Mouse (Mus musculus) lung, postnatal 0 days (tissue): ENCODE results near the gene Atp1b2. TPM values are rescaled to one million over a fixed set of nuclear protein-coding genes. Genes with fewer than 3 reads are reported as not detected.

Experiments
- ATAC-seq: fragments of 200-750 bp; cut with Nextera tagmentation; 2 replicates; pipeline ENCODE4 v1.8.0; 2017; ENCODE audit warnings: moderate library complexity
- DNase-seq: peaks from one replicate; pipeline ENCODE4 v3.0.0-alpha.2; 2016; ENCODE audit warnings: low spot score
- H3K27ac ChIP-seq: fragments of 300-500 bp; sonication (generic); 2 replicates; pipeline ENCODE4 v1.5.1; 2014; ENCODE audit warnings: antibody characterized with exemption, mild to moderate bottlenecking, low read length, mixed read lengths
- H3K27me3 ChIP-seq: fragments of 300-500 bp; sonication (generic); replicated peaks from 2 replicates; pipeline ENCODE4 v1.6.1; 2014; ENCODE audit warnings: low read length, mixed read lengths; ENCODE audit not compliant: insufficient read depth
- H3K36me3 ChIP-seq: fragments of 300-500 bp; sonication (generic); 2 replicates; pipeline ENCODE4 v1.6.1; 2014; ENCODE audit warnings: low read length, mixed read lengths; ENCODE audit not compliant: insufficient read depth
- H3K4me1 ChIP-seq: fragments of 300-500 bp; sonication (generic); 2 replicates; pipeline ENCODE4 v1.6.1; 2014; ENCODE audit warnings: antibody characterized with exemption, low read depth, low read length, mixed read lengths; ENCODE audit not compliant: insufficient read depth
- H3K4me2 ChIP-seq: fragments of 300-500 bp; sonication (generic); replicated peaks from 2 replicates; pipeline ENCODE4 v1.6.1; 2014; ENCODE audit warnings: low read depth, mild to moderate bottlenecking, low read length, moderate library complexity, mixed read lengths
- H3K4me3 ChIP-seq: fragments of 300-500 bp; sonication (generic); 2 replicates; pipeline ENCODE4 v1.5.1; 2014; ENCODE audit warnings: low read depth, low read length
- H3K9ac ChIP-seq: fragments of 300-500 bp; sonication (generic); replicated peaks from 2 replicates; pipeline ENCODE4 v1.6.1; 2014; ENCODE audit warnings: low read depth, mild to moderate bottlenecking
- H3K9me3 ChIP-seq: fragments of 300-500 bp; sonication (generic); 2 replicates; pipeline ENCODE4 v1.6.1; 2016; ENCODE audit warnings: low read length, mixed read lengths
- CTCF ChIP-seq: IDR thresholded peaks from 2 replicates; pipeline ENCODE4 v1.5.1; 2016; ENCODE audit warnings: antibody characterized with exemption, mild to moderate bottlenecking
- EP300 ChIP-seq: IDR thresholded peaks from 2 replicates; pipeline ENCODE4 v1.6.1; 2016; ENCODE audit warnings: antibody characterized with exemption, mild to moderate bottlenecking, control low read depth
- WGBS: fragments of 180-500 bp; shearing (Covaris S2); extraction: QIAGEN DNeasy Blood & Tissue Kit; methylation state at CpG from one replicate; pipeline ENCODE4 v1.1.7; 2014; 5-methylcytosine and 5-hydroxymethylcytosine counted together
- polyA plus RNA-seq: library from polyadenylated mRNA; unstranded; fragments of >200 nt; fragmentation: Nextera tagmentation; extraction: Ambion mirVana; gene quantifications from 2 replicates; pipeline ENCODE4 v1.2.1, GENCODE M21; 2015

The Atp1b2 gene
- polyA plus RNA-seq, 1 experiment from 2014 or later = 8.1 TPM

- peak; percentile 99 for DNase-seq
- Histone ChIP-seq H3K9me3 (no peaks in the 10 kb centered on the region), H3K27me3 (no peaks in the 10 kb centered on the region), H3K9ac (peak within 1 kb of the TSS; percentile 46), H3K4me1 (peaks cover 5% of the 10 kb centered on the region; the same call in 1 of the 2 replicates), H3K36me3 (no peaks in the 10 kb centered on the region), H3K4me3 (peak within 1 kb of the TSS; percentile 51), H3K27ac (peak within 1 kb of the TSS; percentile 96), H3K4me2 (peak within 1 kb of the TSS; percentile 92)
- WGBS = 0% methylated on average over 13 of the region's 13 CpGs
- TF ChIP-seq CTCF (peak; percentile 18; the same call in 1 of the 2 replicates), EP300 (no peak)
- peak; percentile 65 for ATAC-seq
These were observed 25.6 kb downstream of the Atp1b2 start, which contains the start of the genes Wrap53 and Trp53 for GRCm38 (mm10) chr11:69580091-69580514. Wrap53 (minus strand) TSS chr11:69580255. Trp53 (plus strand) TSS chr11:69580359.

GRCm38 (mm10) chr11:69579128-69580017 is 26.4 kb downstream of the Atp1b2 start:
- Histone ChIP-seq H3K27me3 (no peaks in the 10 kb centered on the region), H3K9me3 (no peaks in the 10 kb centered on the region), H3K36me3 (no peaks in the 10 kb centered on the region), H3K4me2 (peak overlapping the region; percentile 92), H3K9ac (peak overlapping the region; percentile 46), H3K27ac (peak overlapping the region; percentile 96), H3K4me3 (peak overlapping the region; percentile 51), H3K4me1 (peaks cover 5% of the 10 kb centered on the region; the same call in 1 of the 2 replicates)
- ATAC-seq (peak; percentile 92), DNase-seq (peak; percentile 100)
- TF ChIP-seq CTCF (peak; percentile 100), EP300 (peak; percentile 58; the same call in 1 of the 2 replicates)
- WGBS = under 1% methylated on average over 39 of the region's 39 CpGs

- Histone ChIP-seq H3K9me3 (no peaks in the 10 kb centered on the region), H3K27me3 (no peaks in the 10 kb centered on the region), H3K9ac (peak overlapping the region; percentile 41), H3K36me3 (no peaks in the 10 kb centered on the region), H3K4me1 (peaks cover 5% of the 10 kb centered on the region; the same call in 1 of the 2 replicates), H3K4me3 (peak overlapping the region; percentile 51), H3K4me2 (peak overlapping the region; percentile 91), H3K27ac (no peak overlapping the region)
- ATAC-seq (no peak), DNase-seq (no peak)
- WGBS = 10% methylated on average over 15 of the region's 15 CpGs
- TF ChIP-seq EP300 (no peak), CTCF (no peak)
These were observed 27.4 kb downstream of the Atp1b2 start for GRCm38 (mm10) chr11:69578301-69578700.

- Histone ChIP-seq H3K4me3 (no peak overlapping the region), H3K36me3 (no peaks in the 10 kb centered on the region), H3K27ac (no peak overlapping the region), H3K27me3 (no peaks in the 10 kb centered on the region), H3K4me2 (no peak overlapping the region), H3K9ac (no peak overlapping the region), H3K9me3 (no peaks in the 10 kb centered on the region), H3K4me1 (peaks cover 5% of the 10 kb centered on the region; the same call in 1 of the 2 replicates)
- TF ChIP-seq EP300 (no peak), CTCF (no peak)
- DNase-seq (no peak), ATAC-seq (no peak)
- 57% methylated on average over 5 of the region's 5 CpGs for WGBS
These were observed 29.4 kb downstream of the Atp1b2 start for GRCm38 (mm10) chr11:69576307-69576706.

GRCm38 (mm10) chr11:69575220-69575619 is 30.5 kb downstream of the Atp1b2 start:
- no peak overlapping the region for H3K27ac ChIP-seq
- H3K4me1 ChIP-seq = peaks cover 5% of the 10 kb centered on the region; the same call in 1 of the 2 replicates
- no peaks in the 10 kb centered on the region for H3K27me3 ChIP-seq
- H3K9ac ChIP-seq = no peak overlapping the region
- DNase-seq (peak; percentile 61), ATAC-seq (no peak)
- TF ChIP-seq EP300 (no peak), CTCF (peak; percentile 75)
- H3K4me3 ChIP-seq = no peak overlapping the region
- WGBS = 58% methylated on average over 3 of the region's 3 CpGs
- H3K4me2 ChIP-seq = no peak overlapping the region
- no peaks in the 10 kb centered on the region for H3K36me3 ChIP-seq
- no peaks in the 10 kb centered on the region for H3K9me3 ChIP-seq

GRCm38 (mm10) chr11:69565131-69565530 is 40.6 kb downstream of the Atp1b2 start:
- Histone ChIP-seq H3K36me3 (peaks cover 7% of the 10 kb centered on the region; the same call in 1 of the 2 replicates), H3K4me1 (no peaks in the 10 kb centered on the region), H3K9ac (no peak overlapping the region), H3K4me2 (no peak overlapping the region), H3K9me3 (no peaks in the 10 kb centered on the region), H3K27me3 (no peaks in the 10 kb centered on the region), H3K27ac (no peak overlapping the region), H3K4me3 (no peak overlapping the region)
- TF ChIP-seq CTCF (no peak), EP300 (no peak)
- DNase-seq = peak; percentile 52
- ATAC-seq = no peak
- WGBS = 56% methylated on average over 8 of the region's 8 CpGs
